Mouse (Mus musculus): ENCODE measurements around the gene Vangl2. TPM values are rescaled to one million over a fixed set of nuclear protein-coding genes. Genes with fewer than 3 reads are reported as not detected.

Gene Vangl2
- polyA plus RNA-seq, 1 experiment from 2014 or later, result 40.6 TPM

GRCm38 (mm10) chr1:171970854-171971586 lies 57.2 kb downstream of the Vangl2 start:
- DNase-seq (ENCODE audit: extremely low spot score, low spot score), result no peak
- no peaks in the 10 kb centered on the region for H3K27me3 ChIP-seq (ENCODE audit: poor library complexity, severe bottlenecking)
- peaks cover 7% of the 10 kb centered on the region for H3K4me1 ChIP-seq
- H3K4me3 ChIP-seq, result no peak overlapping the region
- WGBS, result 50% methylated on average over 10 of the region's 10 CpGs
- no peak overlapping the region for H3K27ac ChIP-seq
- no peaks in the 10 kb centered on the region for H3K36me3 ChIP-seq (replicated peaks)
- no peaks in the 10 kb centered on the region for H3K9me3 ChIP-seq

- peaks cover 7% of the 10 kb centered on the region for H3K4me1 ChIP-seq
- H3K9me3 ChIP-seq, result no peaks in the 10 kb centered on the region
- H3K27me3 ChIP-seq (ENCODE audit: poor library complexity, severe bottlenecking), result no peaks in the 10 kb centered on the region
- 88% methylated on average over 6 of the region's 6 CpGs for WGBS
- no peak overlapping the region for H3K27ac ChIP-seq
- no peaks in the 10 kb centered on the region for H3K36me3 ChIP-seq (replicated peaks)
- DNase-seq (ENCODE audit: extremely low spot score, low spot score), result no peak
- H3K4me3 ChIP-seq, result no peak overlapping the region
These were observed 59.0 kb downstream of the Vangl2 start for GRCm38 (mm10) chr1:171969221-171969620.

DNA sequence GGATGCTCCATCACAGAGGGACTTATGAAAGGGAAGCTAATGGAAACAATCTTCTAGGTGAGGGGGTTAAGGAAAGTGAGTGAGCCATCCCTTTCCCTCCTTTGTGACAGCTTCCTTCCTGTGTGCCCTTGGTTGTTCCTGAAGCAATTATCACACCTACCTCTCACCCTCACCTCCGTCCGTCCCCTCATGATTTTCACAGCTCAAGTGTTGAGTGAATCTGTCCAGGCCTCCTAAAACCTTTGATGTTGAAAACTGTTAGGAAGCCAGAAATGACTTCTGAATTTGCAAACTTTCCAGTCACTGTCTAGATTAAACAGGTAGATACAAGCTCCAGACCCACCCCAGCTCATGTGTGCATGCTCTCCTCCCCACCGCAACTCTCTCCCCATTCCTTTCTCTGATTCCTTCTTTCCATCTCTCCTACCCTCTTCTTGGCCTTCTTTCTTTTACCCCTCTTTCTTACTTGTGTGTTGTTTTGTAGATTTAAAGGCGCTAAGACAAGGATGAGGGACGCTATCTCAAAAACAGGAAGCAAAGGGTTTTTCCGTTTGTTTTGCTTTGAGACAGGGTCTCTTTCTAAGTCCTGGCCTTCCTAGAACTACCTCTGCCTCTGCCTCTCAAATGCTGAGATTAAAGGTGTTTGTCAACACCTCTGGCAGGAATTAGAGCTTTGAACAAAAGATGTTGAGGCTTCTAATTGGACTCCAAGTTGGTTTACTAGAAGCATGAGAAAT lies 62.0 kb downstream of the Vangl2 start:
- Histone ChIP-seq H3K27ac (no peak overlapping the region), H3K4me3 (no peak overlapping the region), H3K36me3 (replicated peaks) (no peaks in the 10 kb centered on the region), H3K4me1 (peaks cover 7% of the 10 kb centered on the region), H3K27me3 (ENCODE audit: poor library complexity, severe bottlenecking) (no peaks in the 10 kb centered on the region), H3K9me3 (no peaks in the 10 kb centered on the region)
- WGBS, result 91% methylated on average over 6 of the region's 6 CpGs
- no peak for DNase-seq (ENCODE audit: extremely low spot score, low spot score)

GRCm38 (mm10) chr1:171963613-171964012 lies 64.6 kb downstream of the Vangl2 start:
- Histone ChIP-seq H3K4me1 (no peaks in the 10 kb centered on the region), H3K9me3 (no peaks in the 10 kb centered on the region), H3K36me3 (replicated peaks) (no peaks in the 10 kb centered on the region), H3K27me3 (ENCODE audit: poor library complexity, severe bottlenecking) (no peaks in the 10 kb centered on the region), H3K27ac (no peak overlapping the region), H3K4me3 (no peak overlapping the region)
- no peak for DNase-seq (ENCODE audit: extremely low spot score, low spot score)
- 90% methylated on average over 6 of the region's 6 CpGs for whole genome bisulfite sequencing

GRCm38 (mm10) chr1:171961704-171962103 lies 66.5 kb downstream of the Vangl2 start:
- H3K9me3 ChIP-seq, result no peaks in the 10 kb centered on the region
- H3K4me3 ChIP-seq, result no peak overlapping the region

GRCm38 (mm10) chr1:171960726-171961125 lies 67.5 kb downstream of the Vangl2 start:
- no peaks in the 10 kb centered on the region for H3K9me3 ChIP-seq
- no peak for DNase-seq (ENCODE audit: extremely low spot score, low spot score)
- no peaks in the 10 kb centered on the region for H3K36me3 ChIP-seq (replicated peaks)
- no peaks in the 10 kb centered on the region for H3K27me3 ChIP-seq (ENCODE audit: poor library complexity, severe bottlenecking)
- H3K4me1 ChIP-seq, result no peaks in the 10 kb centered on the region
- WGBS, result 92% methylated on average over 5 of the region's 5 CpGs
- no peak overlapping the region for H3K4me3 ChIP-seq
- no peak overlapping the region for H3K27ac ChIP-seq

More at GRCm38 (mm10) chr1:171961704-171962103, 66.5 kb downstream of the Vangl2 start:
- Histone ChIP-seq H3K27me3 (ENCODE audit: poor library complexity, severe bottlenecking) (no peaks in the 10 kb centered on the region), H3K36me3 (replicated peaks) (no peaks in the 10 kb centered on the region), H3K4me1 (no peaks in the 10 kb centered on the region), H3K27ac (no peak overlapping the region)
- WGBS, result 89% methylated on average over 6 of the region's 6 CpGs
- DNase-seq (ENCODE audit: extremely low spot score, low spot score), result no peak

GRCm38 (mm10) chr1:171957411-171957810 lies 70.8 kb downstream of the Vangl2 start:
- H3K27me3 ChIP-seq (ENCODE audit: poor library complexity, severe bottlenecking), result no peaks in the 10 kb centered on the region
- H3K9me3 ChIP-seq, result no peaks in the 10 kb centered on the region
- H3K4me1 ChIP-seq, result no peaks in the 10 kb centered on the region
- H3K27ac ChIP-seq, result no peak overlapping the region
- WGBS, result 83% methylated on average over 2 of the region's 2 CpGs
- DNase-seq (ENCODE audit: extremely low spot score, low spot score), result no peak
- no peaks in the 10 kb centered on the region for H3K36me3 ChIP-seq (replicated peaks)
- H3K4me3 ChIP-seq, result no peak overlapping the region

DNA sequence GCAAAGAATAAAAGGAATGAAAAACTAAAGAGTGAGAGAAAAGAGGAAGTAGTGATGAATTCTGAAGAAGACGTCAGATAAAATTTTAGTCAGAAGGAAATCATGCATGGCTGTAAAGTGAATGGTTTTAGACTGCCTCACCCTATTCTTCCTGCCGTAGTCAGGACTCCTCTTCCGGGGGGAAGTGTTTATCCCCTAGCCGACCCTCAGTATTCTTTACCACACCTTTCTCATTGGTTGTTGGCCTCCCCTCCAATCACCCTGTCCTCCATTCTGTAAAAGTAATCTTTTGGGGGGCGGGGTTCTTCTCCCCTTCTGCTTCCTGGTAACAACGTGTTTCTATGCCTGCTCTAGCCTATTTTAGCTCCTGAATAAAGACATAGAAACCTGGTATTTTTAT lies 73.2 kb downstream of the Vangl2 start:
- H3K36me3 ChIP-seq (replicated peaks), result no peaks in the 10 kb centered on the region
- WGBS, result 72% methylated on average over 6 of the region's 6 CpGs
- H3K4me1 ChIP-seq, result no peaks in the 10 kb centered on the region
- H3K4me3 ChIP-seq, result no peak overlapping the region
- H3K9me3 ChIP-seq, result no peaks in the 10 kb centered on the region
- H3K27me3 ChIP-seq (ENCODE audit: poor library complexity, severe bottlenecking), result no peaks in the 10 kb centered on the region
- H3K27ac ChIP-seq, result no peak overlapping the region
- no peak for DNase-seq (ENCODE audit: extremely low spot score, low spot score)

Other genes starting within 250 kb of the Vangl2 start
- gene Cd84, start 188.7 kb downstream of the Vangl2 start, polyA plus RNA-seq (2016; fragmentation: Nextera tagmentation; extraction: Ambion mirVana), result 0.42 and 0.46 TPM in 2 replicates
- not detected in 2 replicates for gene Gm10521, start 132.8 kb downstream of the Vangl2 start, polyA plus RNA-seq (2016; fragmentation: Nextera tagmentation; extraction: Ambion mirVana)
- gene Slamf6, start 110.9 kb downstream of the Vangl2 start, polyA plus RNA-seq (2016; fragmentation: Nextera tagmentation; extraction: Ambion mirVana), result 0.11 and 0.15 TPM in 2 replicates
- 1.6 and 2.7 TPM in 2 replicates for gene Nhlh1, start 29.1 kb upstream of the Vangl2 start, polyA plus RNA-seq (2016; fragmentation: Nextera tagmentation; extraction: Ambion mirVana)
- 176 TPM in 2 replicates for gene Copa, start 54.1 kb upstream of the Vangl2 start, polyA plus RNA-seq (2016; fragmentation: Nextera tagmentation; extraction: Ambion mirVana)
- gene Ncstn, start 54.4 kb upstream of the Vangl2 start, polyA plus RNA-seq (2016; fragmentation: Nextera tagmentation; extraction: Ambion mirVana), result 91.6 and 95.3 TPM in 2 replicates
- 153 and 159 TPM in 2 replicates for gene Pex19, start 98.3 kb upstream of the Vangl2 start, polyA plus RNA-seq (2016; fragmentation: Nextera tagmentation; extraction: Ambion mirVana)
- 132 and 138 TPM in 2 replicates for gene Dcaf8, start 119.6 kb upstream of the Vangl2 start, polyA plus RNA-seq (2016; fragmentation: Nextera tagmentation; extraction: Ambion mirVana)
- gene Pea15a, start 178.4 kb upstream of the Vangl2 start, polyA plus RNA-seq (2016; fragmentation: Nextera tagmentation; extraction: Ambion mirVana), result 282 and 292 TPM in 2 replicates
- 0.69 and 0.99 TPM in 2 replicates for gene Casq1, start 191.4 kb upstream of the Vangl2 start, polyA plus RNA-seq (2016; fragmentation: Nextera tagmentation; extraction: Ambion mirVana)
- gene Atp1a4, start 230.0 kb upstream of the Vangl2 start, polyA plus RNA-seq (2016; fragmentation: Nextera tagmentation; extraction: Ambion mirVana), result not detected in 2 replicates
- 53.0 and 55.4 TPM in 2 replicates for gene Igsf8, start 233.2 kb upstream of the Vangl2 start, polyA plus RNA-seq (2016; fragmentation: Nextera tagmentation; extraction: Ambion mirVana)

Data from forebrain, embryonic 10.5 days (tissue).